Mouse (Mus musculus): Measurements from ENCODE around the gene Irf3.

Gene Irf3

GRCm38 (mm10) chr7:44974383-44975116 lies 22.9 kb upstream of the Irf3 start, which contains the start of gene Cpt1c:
Gene Cpt1c, minus strand, starts transcription at chr7:44974851.
- peak; percentile 84 for DNase-seq

- no peak for DNase-seq
These were observed 22.4 kb upstream of the Irf3 start for GRCm38 (mm10) chr7:44975117-44975419.

DNA sequence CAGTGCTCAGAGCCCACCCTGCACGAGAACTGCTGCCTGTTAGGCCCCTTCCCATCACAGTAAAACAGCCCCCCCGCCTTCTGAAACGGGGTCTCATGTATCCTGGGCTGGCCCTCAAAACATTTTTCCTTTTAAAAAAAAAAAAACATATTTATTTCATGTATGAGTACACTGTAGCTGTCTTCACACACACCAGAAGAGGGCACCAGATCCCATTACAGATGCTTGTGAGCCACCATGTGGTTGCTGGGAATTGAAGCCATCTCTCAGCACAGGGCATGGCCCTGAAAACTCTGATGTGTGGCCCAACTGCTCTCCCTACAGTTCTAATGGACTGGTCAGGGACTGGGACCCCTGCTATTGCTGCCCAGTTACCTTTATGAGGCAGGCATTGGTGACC lies 19.1 kb upstream of the Irf3 start:
- no peak for DNase-seq

DNA sequence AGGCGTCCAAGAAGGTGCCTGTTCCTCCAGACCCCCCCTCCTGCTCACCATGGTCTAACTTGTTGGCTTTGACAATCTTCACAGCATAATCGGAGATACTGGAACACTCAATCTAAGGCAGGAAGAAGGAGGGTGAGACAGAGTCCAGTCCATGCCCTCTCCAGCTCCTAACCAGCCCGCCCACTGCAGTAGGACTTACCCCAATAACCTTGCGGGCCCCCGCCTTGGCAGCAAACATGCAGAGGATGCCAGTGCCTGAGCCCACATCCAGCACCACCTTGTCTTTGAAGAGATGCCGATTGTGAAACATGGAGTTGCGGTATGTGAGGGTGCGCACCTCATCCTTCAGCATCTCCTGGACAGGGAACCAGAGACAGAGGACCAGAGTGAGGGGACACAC lies 15.9 kb upstream of the Irf3 start:
- no peak for DNase-seq

GRCm38 (mm10) chr7:44983085-44983484 lies 14.4 kb upstream of the Irf3 start:
- DNase-seq = peak; percentile 72

GRCm38 (mm10) chr7:44983944-44984832 lies 13.3 kb upstream of the Irf3 start:
- no peak for DNase-seq

- DNase-seq = no peak
These were observed 12.6 kb upstream of the Irf3 start for GRCm38 (mm10) chr7:44984833-44985164.

DNA sequence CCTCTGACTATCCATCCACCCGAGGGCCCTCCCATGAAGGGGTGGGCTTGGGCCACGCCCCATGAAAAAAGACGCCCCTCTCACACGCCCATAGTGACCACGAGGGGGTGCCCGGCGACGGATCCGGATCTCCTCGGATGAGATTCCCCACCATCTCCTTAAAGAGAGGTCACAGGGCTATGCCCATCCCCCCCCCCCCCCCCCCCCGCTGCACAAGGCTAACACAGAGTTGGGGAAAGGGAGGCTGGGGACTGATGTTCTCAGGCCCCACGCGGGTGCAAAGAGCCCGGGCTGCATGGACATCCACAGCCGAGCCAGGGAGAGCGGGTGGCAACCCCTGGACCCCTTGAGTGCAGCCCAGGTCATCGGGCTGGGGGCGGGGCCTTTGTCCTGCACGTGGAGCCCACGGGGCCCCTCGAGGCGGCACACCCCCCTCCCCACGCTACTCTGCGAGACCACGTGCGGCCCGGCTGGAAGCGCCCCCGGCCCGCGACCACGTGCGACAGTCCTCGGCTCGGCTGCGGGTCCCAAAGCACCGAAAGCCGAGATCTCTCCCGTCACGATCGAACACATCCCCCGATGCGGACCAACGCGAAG lies 11.8 kb upstream of the Irf3 start:
- DNase-seq = peak; percentile 46

GRCm38 (mm10) chr7:44986192-44986878 lies 11.1 kb upstream of the Irf3 start, which contains the start of gene Prmt1:
Gene Prmt1, minus strand, starts transcription at chr7:44986568.
- DNase-seq = peak; percentile 98

DNA sequence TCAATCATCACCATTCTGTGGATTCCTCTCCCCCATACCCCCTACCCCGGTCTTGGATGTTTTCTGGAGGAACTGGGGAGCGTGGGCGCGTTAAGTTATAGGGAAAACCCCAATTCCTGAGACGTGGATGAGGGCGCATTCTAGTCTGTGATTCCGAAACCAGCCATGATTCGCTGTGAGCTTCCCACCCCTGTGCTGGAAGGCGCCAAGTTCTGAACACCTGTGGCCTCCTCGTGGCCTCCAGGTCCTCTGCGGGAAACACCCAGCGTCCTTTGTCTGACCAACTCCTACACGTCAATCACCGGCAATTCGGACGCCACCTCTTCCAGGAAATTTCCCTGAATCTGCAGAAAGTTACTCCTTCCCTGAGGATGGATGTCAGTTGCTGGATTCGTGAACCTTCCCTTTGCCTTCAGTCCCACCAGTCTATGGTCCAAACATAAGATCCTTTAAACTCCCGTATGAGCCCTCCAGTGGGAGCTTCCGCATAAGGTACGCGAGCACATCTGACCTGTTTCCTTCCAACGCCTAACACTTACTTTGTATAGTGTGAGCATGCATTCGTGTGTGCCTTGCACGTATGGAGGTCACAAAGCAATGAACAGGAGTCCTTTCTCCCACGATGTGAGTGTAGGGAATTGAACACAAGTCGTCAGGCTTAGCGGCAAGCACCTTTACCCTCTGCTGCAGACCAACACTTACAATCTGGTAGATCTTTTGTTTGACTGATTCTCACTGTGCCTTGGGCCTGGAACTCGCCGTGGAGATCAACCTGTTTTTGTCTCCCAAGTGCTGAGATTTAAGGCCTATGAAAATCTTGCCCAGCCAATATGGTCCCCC lies 10.3 kb upstream of the Irf3 start:
- DNase-seq = no peak

DNA sequence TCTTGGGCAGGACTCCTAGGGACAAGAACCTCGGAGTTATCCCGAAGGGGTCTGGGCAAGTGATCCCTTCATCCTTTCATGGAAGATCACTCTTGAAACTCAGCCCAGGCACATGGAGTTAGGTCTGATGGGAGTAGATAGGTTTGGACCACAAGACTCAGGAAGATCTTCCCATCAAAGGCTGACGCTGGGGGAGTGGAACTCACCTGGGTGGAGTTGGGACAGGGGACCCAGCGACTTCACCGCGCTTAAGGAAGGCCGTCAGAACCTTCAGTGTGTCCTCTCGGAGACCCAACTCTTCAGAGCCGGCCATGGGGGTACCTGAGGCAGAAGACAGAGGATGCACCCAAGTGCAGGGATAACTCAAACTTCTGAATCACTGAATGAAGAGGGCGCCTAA lies 776 bp upstream of the Irf3 start:
- no peak for DNase-seq

DNA sequence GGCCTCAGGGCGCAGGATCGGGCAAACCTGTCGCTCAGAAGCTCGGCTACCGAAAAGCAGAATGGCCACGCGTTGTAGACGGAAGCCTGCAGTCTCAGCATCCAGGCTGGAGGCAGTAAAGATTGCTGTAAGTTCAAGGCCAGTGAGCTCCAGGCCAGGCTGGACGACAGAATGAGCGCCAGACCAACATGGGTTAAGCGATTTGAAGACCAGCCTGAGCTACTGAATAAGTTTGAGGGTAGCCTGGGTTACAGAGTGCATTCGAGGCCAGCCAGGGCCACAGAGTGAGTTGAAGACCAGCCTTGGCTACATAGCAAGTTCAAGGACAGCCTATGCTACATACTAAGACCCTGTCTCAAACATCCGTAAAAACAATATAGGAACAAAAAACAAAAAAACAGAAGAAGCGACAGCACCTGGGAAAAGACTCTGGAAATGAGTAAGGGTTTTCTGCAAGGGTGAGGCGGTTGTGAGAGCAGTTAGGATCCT lies 536 bp downstream of the Irf3 start:
- no peak for DNase-seq

DNA sequence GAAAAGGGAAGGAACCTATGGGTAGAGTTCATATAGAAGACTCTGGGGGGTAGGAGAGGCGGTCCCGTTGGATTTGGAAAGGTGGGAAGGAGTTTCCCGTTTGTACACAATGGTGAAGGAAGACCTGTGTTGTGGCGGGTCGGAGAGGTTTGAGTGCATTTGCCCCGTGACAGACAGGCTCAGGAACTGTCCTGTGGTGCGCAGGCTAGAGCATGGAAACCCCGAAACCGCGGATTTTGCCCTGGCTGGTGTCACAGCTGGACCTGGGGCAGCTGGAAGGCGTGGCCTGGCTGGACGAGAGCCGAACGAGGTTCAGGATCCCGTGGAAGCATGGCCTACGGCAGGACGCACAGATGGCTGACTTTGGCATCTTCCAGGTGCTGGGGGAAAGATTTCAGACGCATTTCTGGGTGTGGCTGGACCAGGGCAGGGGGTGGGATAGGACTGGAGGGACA lies 1.1 kb downstream of the Irf3 start, which contains the start of gene Bcl2l12:
Gene Bcl2l12, minus strand, starts transcription at position 212 of the 455 bp plus-strand sequence.
- no peak for DNase-seq

- no peak for DNase-seq
These were observed 2.3 kb downstream of the Irf3 start for GRCm38 (mm10) chr7:44999753-45000152.

DNA sequence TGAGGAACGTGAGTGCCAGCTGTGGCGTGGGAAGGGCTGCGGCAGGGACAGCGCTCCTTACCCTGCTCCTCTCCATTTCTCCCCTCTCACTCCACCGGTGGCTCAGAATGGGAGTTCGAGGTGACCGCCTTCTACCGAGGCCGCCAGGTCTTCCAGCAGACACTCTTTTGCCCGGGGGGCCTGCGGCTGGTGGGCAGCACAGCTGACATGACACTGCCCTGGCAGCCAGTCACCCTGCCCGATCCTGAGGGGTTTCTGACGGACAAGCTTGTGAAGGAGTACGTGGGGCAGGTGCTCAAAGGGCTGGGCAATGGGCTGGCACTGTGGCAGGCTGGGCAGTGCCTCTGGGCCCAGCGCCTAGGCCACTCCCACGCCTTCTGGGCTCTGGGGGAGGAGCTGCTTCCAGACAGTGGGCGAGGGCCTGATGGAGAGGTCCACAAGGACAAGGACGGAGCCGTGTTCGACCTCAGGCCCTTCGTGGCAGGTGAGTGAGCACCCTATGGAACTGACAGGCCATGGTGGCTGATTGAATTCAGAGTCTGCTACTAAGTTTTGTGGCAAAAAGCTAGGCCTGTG lies 3.2 kb downstream of the Irf3 start:
- DNase-seq = no peak

GRCm38 (mm10) chr7:45002440-45002839 lies 5.0 kb downstream of the Irf3 start:
- no peak for DNase-seq

GRCm38 (mm10) chr7:45004546-45004945 lies 7.1 kb downstream of the Irf3 start:
- DNase-seq = no peak

- DNase-seq = no peak
These were observed 8.0 kb downstream of the Irf3 start for GRCm38 (mm10) chr7:45005321-45005992.

DNA sequence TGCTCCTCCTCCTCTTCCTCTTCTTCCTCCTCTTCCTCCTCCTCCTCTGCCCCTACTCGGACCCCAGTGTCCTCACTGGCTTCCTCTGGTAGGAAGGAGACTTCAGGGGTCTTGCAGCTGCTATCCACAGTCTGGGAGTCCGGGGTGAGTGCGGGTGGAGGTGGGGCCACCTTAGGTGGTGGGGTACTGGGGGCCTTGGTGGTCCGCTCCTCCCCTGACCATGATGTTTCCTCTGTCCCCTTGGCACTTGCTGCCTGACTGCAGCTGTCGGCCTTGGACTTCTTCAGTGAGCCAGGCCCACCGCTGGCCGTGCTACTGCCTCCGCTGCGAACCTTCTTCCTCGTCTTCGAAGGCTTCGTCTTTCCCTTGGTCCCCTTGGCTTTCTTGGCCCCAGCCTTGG lies 9.1 kb downstream of the Irf3 start:
- DNase-seq = no peak

DNA sequence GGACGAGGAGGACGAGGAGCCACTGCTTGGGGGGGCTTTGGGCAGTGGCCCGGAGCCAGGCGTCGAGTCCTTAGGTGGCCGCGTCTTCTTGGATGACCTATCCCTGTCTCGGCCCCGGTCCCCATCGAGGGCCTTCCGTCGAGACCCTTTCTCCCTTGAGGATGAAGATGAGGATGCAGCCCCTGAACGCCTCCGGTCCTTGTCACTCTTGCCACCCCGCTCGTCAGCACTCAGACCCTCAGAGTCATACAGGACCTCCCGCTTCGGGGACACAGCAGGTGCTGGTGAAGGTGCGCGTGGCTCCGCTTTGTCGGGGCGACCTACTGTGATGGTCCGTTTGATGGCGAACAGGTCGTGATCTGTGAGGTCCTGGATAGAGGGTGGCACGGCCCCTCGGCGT lies 9.7 kb downstream of the Irf3 start:
- no peak for DNase-seq

DNA sequence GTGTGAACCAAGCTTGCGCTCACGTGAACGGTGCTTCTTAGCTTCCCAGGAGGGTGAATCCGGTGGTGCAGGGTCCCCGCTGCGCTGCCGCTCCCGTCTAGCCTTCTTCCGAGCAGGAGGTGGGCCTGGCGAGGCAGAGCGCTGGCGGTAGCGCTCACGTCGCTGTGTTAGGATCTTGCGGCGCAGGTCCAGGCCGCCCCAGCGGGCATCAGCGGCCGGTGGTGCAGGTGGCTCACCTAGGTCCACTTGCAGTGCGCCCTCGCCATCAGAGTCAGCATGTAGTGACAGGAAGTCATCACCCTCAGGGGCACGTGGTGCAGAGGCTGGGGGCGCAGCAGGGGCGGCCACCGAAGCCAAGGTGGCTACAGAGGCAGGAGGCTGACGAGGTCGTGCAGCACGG lies 10.4 kb downstream of the Irf3 start:
- DNase-seq = no peak

All from right cerebral cortex, postnatal 25 days (tissue).